Mouse (Mus musculus) frontal cortex, adult (tissue): ENCODE data around the gene Gabarapl1.

Experiments used
- ATAC-seq: cut with Nextera tagmentation; 2 replicates; pipeline ENCODE4 v1.9.2; 2017; ENCODE audit warnings: mild to moderate bottlenecking, moderate library complexity, mixed read lengths; ENCODE audit not compliant: low TSS enrichment

Gene Gabarapl1

DNA sequence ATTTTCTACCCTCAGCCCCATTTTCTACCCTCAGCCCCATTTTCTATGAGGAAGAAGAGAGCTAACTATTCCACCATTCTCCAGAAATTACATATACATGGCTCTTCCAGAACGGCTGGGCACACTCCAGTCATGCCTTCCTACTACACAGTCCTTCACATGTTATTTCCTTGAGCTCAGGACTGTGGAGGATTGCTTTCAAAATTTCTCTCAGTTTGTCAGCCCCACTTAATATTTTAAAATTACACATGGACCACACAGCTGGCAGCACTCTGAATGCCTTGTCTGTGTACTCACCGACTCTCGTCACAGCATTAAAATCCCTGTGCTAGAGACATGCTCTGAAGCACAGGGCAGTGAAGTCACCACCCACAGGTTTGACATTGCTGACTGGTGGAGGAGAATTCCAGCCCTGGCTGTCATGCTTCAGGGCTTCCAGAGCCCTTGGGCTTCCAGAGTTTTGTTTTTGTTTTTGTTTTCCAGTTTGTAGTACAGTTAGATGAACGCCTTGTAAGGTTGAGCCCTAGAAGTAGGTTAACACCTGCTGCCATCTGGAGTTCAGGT lies 1.7 kb downstream of the Gabarapl1 start:
- no peak for ATAC-seq

DNA sequence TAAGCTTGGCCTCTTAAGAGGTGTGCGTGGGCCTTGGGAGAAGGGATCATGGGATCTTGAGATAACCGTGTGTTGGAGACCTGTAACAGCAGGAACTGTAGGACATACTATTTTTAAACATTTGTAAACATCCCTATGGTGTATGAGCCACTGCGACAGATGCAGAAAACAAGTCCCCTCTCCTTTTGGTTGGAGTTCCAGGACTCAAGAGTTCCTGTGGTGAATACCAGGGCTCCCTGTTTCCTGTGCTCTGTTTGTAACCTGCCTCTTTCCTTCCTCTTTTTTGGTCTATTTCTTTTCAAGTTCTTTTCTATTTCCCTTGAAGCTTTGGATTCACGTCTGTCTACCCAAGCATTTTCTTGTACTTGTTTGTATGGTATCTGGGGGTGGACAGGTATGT lies 2.8 kb downstream of the Gabarapl1 start:
- ATAC-seq = no peak

DNA sequence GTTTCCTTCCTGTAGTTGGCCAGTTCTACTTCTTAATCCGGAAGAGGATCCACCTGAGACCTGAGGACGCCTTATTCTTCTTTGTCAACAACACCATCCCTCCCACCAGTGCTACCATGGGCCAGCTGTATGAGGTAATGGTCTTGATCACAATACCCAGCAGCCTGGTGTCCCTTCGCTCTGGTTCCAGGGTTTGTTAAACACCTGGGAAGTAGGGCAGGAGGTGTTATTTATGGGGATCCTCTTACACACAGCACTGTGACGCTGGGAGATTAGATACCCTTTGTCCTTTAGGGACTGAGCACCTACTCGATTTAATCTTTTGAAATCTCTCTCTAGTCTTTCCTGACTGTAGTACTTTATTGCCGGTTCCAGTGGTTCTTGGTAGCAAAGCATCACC lies 5.6 kb downstream of the Gabarapl1 start:
- no peak for ATAC-seq

DNA sequence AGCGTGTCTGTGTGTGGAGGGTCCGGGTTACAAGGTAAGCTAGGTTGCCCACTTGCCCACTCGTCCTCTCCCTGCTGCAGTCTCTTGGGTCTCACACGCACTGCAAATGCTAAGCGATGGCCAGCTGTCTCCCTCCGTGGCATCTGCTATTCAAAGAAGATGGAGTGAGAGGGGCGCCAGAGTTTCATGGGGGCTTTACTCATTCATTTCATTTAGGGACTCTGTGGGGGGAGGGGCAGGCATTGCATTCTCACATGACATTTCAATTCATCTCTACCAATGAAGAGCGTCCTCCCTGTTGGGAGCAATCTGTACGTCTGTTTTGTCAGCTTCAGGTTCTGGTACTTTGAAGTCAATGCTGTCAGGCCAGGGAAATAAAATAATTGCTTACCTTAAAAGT lies 9.0 kb downstream of the Gabarapl1 start:
- ATAC-seq = no peak

DNA sequence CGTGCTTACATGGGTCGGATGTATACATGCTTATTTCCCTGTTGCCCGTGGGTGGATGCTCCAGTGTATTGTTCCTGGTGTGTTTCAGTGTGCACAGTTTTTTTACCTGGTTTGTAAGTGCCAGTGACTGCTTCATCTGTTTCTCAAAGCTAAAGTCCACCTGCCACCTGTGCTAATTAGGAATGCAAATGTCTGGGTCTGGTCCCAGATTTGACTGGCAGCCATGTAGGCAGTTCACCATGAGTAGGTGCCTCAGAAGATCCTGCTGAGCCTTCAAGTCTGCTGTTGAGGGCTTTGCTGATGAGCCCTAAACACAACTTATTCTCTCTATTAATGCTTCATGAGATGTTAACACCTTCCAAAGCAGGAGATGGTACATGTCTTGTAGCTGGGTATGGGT lies 9.6 kb downstream of the Gabarapl1 start:
- peak; percentile 14 for ATAC-seq

DNA sequence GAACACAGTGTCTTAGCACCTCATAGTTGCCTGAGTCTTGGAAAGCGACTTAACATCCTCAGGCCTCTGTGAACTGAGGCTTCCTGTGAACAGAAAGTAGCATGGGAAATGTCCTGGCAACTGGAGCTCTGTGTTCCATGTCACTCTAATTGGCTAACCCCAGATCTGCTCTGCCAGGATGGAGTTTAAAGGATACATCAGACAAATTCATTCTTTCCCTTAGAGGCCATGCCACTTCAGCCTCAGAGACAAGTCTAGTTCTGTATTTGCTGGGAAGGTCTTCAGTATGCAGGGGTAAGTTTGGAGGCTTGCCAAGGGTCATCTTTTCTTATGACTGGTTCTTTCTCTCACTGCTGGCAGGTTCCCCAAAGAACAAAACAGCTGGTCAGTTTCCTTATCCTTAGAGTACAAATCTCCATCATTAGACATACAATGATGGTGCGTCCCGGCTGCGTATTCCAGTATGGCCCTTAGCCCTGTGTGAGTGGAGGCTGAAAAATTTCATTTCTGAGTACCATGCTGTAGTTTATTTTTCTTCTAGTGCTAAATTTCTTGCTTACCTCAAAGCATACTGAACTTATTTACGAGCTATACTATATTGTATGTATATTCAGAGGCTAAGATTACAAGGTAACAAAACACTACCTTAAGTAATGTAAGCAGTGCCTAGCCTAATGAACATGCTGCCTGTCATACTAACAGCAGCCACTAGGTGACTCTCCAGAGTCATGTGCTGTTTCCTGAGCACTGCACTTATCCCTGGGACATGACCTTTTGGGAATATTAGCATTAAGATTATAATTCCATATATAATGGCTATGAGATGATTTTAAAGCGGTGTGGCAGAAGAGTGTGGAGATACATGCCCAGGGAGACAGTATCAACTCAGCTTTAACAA lies 11.0 kb downstream of the Gabarapl1 start:
- peak; percentile 68 for ATAC-seq

DNA sequence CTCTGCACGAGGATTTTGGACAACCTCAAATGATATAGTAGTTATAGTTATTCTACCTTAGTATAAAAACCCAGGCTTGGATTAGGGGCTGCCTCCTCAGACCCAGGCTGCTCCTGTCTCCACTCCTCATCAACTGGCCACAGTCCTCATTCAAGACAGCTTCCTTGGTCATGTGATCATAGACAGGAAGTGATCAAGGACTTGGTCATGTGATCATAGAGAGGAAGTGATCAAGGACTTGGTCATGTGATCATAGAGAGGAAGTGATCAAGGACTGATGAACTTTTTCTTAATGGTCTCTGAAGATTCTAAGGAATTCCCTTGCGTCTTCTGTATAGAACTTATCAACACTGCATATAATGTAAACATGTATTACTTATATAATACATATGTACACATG lies 14.3 kb downstream of the Gabarapl1 start:
- ATAC-seq = no peak

DNA sequence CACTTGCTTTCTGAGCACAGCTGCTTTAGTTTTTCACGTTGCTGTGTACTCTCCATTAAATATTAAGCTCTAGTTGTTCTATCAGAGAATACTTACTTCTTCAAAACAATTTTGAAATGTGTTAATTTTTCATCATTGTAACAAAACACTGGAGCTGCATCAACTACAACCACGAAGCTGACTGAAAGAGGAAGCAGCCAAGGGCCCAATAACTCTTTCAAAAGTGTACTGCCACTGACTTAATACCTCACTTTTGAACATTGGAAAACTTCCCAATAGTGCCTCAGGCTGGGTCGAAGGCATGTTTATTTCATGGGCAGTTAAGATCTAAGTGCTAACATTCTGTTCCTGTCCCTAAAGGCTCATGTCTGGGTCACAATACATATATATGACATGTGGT lies 15.0 kb downstream of the Gabarapl1 start:
- ATAC-seq = no peak

DNA sequence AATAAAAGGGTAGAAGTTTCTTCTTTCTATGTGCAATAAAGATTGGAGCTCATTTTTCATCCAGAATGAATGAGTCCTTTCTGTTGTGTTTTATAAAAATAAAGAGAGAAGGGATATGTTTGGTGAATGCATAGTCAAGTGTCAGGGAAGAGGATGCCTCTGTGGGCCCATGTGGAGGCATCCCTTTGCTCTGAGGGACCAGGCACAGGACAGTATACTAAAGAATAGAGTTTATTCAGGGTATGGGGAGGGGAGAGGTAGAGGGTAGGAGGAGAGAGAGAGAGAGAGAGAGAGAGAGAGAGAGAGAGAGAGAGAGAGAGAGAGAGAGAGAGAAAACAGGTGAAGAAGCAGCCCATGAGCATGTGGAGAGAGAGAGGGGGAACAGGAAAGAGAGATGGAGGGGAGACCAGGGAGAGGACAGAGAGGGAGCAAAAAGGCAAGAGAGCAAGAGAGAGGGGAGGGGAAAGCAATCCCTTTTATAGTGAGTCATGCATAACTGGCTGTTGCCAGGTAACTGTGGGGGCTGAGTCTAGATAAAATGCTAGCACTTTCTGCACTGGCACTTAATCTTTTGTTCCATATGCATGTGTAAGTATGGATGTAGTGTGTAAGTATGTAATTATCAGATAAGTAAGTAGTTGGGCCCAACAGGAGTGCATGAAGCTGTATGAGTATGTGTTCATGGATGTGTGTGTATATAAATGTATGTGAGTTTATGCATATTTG lies 24.5 kb downstream of the Gabarapl1 start:
- no peak for ATAC-seq

DNA sequence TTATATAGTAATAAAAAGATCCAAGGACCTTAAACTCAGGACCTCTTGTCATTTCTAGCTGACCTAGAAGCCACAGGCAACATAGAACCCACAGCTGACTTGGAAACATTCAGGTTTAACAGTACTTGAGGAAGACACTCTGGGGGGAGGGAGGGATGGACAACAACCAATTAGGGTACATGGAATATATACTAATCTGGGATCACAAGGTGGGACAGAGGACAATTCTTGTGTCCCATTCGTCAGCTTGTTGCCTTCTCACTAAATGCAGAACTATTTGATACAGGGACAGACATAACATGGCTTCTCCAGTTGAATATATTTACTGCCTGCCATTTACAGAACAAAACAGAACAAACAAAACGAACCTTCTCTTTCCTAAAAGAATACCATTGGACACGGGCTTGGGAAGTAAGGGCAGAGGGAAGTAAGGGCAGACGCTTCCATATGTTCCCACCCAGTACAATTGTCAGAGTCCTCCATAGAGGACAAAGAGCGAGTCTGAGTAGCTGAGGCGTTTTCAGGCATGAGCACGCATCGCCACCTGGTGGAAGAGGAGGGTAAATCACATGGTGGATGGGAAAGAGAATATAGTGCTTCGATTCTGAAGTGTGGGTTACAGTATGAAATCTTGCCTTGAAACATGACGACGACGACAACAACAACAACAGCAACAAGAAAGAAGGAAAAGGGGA lies 26.1 kb downstream of the Gabarapl1 start:
- peak; percentile 100 for ATAC-seq

DNA sequence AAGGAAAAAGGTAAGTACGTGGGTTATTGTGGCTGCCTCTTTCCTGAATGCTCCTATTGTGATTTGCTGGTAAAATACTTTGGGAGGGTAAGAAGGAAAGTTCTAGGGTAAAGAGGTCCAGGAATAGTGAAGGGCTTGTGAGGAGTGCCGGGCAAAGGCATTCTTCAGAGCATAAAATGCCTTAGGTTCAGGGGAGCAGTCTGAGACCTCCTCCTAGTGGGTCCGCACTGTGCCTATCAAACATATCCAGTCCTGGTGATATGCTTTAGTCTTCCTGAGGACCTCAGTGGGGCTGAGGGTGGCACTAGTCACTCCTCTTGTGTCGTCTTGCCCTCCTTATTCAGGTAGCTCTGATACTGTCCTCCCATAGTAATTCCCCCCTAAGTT lies 26.7 kb downstream of the Gabarapl1 start:
- peak; percentile 17; the same call in 1 of the 2 replicates for ATAC-seq

DNA sequence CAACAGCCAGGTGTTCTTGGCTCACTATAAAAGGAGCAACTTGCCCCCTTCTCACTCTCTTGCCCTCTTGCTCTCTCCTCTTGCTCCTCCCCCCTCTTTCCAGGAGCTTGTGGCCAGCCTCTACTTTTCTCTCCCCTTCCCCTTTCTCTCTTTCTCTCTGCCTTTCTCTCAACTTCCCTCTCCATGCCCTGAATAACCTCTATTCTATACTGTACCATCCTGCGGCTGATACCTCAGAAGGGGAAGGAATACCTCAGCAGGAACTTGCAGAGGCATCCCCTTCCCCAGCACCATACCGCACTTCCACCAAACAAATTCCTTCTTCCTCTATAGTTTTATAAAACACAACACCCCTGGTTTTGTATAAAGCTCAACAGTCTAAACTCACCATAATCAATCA lies 32.3 kb downstream of the Gabarapl1 start:
- no peak for ATAC-seq

DNA sequence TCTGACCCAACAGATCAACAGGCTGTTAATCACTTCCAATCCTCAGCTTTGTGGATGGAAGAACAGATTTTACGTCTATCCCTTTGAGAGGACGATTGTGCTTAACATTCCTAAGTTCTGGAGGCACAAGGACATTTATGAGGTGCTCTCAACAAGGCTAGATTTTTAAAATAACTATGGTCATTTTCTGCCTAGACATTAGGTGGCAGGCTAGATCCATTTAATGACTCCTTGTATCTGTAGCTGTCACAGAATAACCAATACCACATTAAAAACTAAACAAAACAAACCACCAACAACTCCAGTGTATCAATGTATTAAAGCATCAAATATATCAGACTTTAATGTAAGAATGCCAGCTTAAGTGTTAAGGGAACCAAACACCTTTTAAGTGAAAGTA lies 42.4 kb downstream of the Gabarapl1 start:
- peak; percentile 81 for ATAC-seq

DNA sequence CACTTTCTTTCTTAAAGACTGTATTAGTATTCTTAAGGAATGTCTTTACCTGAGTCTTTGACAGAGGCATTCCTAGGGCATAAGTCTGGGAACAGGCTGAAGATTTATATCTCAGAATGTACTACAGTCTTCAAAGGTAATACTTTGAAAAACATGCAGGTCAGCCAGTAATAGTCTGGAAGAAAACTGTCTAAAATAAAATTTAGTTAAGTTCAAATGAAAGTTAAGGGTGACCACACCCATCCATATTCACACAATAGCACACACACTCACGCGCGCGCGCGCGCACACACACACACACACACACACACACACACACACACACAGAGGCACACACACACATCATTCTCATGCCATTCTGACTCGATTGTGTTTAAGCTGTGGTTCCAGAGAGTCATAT lies 44.6 kb downstream of the Gabarapl1 start, which contains the start of gene Klre1:
Klre1 (plus strand) TSS at position 301 of the 400 bp plus-strand sequence.
- no peak for ATAC-seq

DNA sequence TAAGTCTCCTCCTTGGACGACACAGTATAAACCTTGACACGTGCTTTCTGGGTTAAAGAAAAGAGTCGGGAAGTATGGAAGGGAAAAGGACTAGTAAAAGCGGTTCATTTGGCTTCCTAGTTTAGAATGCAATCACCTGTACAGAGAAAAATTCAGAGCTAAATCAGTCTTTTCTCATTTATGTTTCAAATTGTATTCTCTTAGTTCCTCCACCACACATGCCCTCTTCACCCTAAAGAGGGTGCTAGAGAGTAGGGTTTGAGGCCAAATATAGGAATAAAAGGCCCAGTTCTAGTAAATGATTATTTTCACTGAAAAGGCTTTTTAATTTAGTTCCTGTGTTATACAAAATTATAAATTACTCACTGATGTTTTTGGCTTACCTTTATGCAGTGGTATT lies 48.3 kb downstream of the Gabarapl1 start:
- ATAC-seq = peak; percentile 77

DNA sequence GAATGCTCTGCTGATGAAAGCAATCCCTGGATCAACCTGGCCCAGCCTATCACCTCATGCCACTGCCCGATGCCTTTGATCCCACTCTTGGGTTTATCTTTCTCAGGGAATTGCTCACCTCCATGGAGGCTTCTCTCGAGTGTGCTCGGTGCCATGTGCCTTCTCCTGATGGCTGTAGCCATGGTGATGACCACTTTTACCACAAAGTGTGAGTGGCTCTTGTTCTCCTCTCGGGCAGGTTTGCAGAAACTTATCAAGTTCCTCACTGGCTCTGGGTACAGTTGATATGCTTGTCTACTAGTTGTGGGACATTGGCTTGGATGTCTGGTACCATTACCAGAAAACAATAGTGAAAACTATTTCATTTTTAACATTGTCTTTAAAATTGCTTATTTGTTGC lies 48.9 kb downstream of the Gabarapl1 start:
- ATAC-seq = no peak

DNA sequence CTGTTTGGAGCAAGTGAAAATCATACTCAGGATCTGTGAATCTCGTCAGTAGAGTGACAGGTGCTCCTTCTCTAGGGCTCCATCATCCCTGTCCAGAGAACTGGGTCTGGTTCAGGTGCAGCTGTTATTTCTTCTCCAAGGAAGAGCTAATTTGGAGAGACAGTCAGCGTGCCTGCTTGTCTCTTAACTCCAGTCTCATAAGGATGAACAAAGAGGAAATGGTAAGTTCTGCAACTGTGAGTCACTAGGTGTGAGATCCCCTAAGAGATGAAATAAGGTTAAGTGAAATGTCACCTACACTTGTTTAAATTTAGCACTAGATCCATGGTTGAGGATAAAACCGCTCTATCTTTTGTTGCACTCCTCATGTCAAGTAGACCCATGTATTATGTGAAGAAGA lies 50.1 kb downstream of the Gabarapl1 start:
- no peak for ATAC-seq

DNA sequence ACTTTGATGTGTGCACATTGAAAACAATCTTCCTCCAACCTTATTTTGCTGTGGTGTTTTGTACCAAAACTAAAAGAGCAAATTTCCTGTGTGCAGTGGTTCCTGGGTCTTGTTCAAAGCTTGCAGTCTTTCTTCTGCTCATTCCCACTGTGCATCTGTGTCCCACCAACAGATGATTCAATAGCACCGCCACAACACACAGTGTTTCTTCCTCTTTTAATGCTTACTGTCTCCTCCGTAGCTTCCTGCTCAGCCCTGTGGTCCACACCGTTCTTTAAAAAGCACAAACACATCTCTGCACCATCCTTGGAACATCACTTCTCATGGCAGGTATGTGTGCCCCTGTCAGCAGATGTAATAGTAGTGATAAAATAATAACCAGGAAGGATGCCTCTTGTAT lies 58.5 kb downstream of the Gabarapl1 start, which contains the start of gene Klrd1:
Klrd1 (plus strand) TSS at position 275 of the 400 bp plus-strand sequence.
- ATAC-seq = no peak
